Mouse (Mus musculus): ENCODE results near the gene Zbtb4. TPM values are rescaled to one million over a fixed set of nuclear protein-coding genes. Genes with fewer than 3 reads are reported as not detected.

Gene Zbtb4
- polyA plus RNA-seq, 1 experiment from 2014 or later = 3.6 TPM

- peak overlapping the region; percentile 99 for H3K27ac ChIP-seq (ENCODE audit: low read length)
- peak overlapping the region; percentile 81 for H3K4me2 ChIP-seq (ENCODE audit: low read length)
- H3K36me3 ChIP-seq (ENCODE audit: control insufficient read depth, insufficient read depth) = no peaks in the 10 kb centered on the region
- H3K9ac ChIP-seq (replicated peaks; ENCODE audit: low read depth, low read length) = peak overlapping the region; percentile 65
- peaks cover 34% of the 10 kb centered on the region for H3K4me1 ChIP-seq (replicated peaks; ENCODE audit: control insufficient read depth, insufficient read depth, low read length)
- H3K27me3 ChIP-seq (replicated peaks; ENCODE audit: control insufficient read depth, insufficient read depth, low read length) = no peaks in the 10 kb centered on the region
- H3K4me3 ChIP-seq (replicated peaks; ENCODE audit: low read length) = no peak overlapping the region; the same call in 1 of the 2 replicates
- 78% methylated on average over 14 of the region's 14 CpGs for WGBS
- ATAC-seq = no peak
- H3K9me3 ChIP-seq (ENCODE audit: control insufficient read depth, low read length) = no peaks in the 10 kb centered on the region
Observed at GRCm38 (mm10) chr11:69760160-69760900, 5.4 kb upstream of the Zbtb4 start.

GRCm38 (mm10) chr11:69760901-69761200, 4.9 kb upstream of the Zbtb4 start:
- 89% methylated on average over 7 of the region's 7 CpGs for WGBS
- no peak for ATAC-seq
- Histone ChIP-seq H3K4me1 (replicated peaks; ENCODE audit: control insufficient read depth, insufficient read depth, low read length) (peaks cover 32% of the 10 kb centered on the region), H3K4me3 (replicated peaks; ENCODE audit: low read length) (no peak overlapping the region), H3K9me3 (ENCODE audit: control insufficient read depth, low read length) (no peaks in the 10 kb centered on the region), H3K4me2 (ENCODE audit: low read length) (no peak overlapping the region), H3K27ac (ENCODE audit: low read length) (no peak overlapping the region; the same call in 1 of the 2 replicates), H3K36me3 (ENCODE audit: control insufficient read depth, insufficient read depth) (no peaks in the 10 kb centered on the region), H3K27me3 (replicated peaks; ENCODE audit: control insufficient read depth, insufficient read depth, low read length) (no peaks in the 10 kb centered on the region), H3K9ac (replicated peaks; ENCODE audit: low read depth, low read length) (no peak overlapping the region)

GRCm38 (mm10) chr11:69761868-69762267, 3.8 kb upstream of the Zbtb4 start, which contains the start of gene Slc35g3:
Gene Slc35g3 (minus strand): TSS chr11:69761968.
- no peak for ATAC-seq
- 79% methylated on average over 1 of the region's 1 CpGs for WGBS
- Histone ChIP-seq H3K4me3 (replicated peaks; ENCODE audit: low read length) (no peak within 1 kb of the TSS), H3K27me3 (replicated peaks; ENCODE audit: control insufficient read depth, insufficient read depth, low read length) (no peaks in the 10 kb centered on the region), H3K4me1 (replicated peaks; ENCODE audit: control insufficient read depth, insufficient read depth, low read length) (peaks cover 32% of the 10 kb centered on the region), H3K9ac (replicated peaks; ENCODE audit: low read depth, low read length) (no peak within 1 kb of the TSS), H3K9me3 (ENCODE audit: control insufficient read depth, low read length) (no peaks in the 10 kb centered on the region), H3K36me3 (ENCODE audit: control insufficient read depth, insufficient read depth) (no peaks in the 10 kb centered on the region), H3K27ac (ENCODE audit: low read length) (no peak within 1 kb of the TSS), H3K4me2 (ENCODE audit: low read length) (no peak within 1 kb of the TSS)

GRCm38 (mm10) chr11:69763551-69763950, 2.2 kb upstream of the Zbtb4 start:
- no peak for ATAC-seq
- Histone ChIP-seq H3K27me3 (replicated peaks; ENCODE audit: control insufficient read depth, insufficient read depth, low read length) (no peaks in the 10 kb centered on the region), H3K4me3 (replicated peaks; ENCODE audit: low read length) (no peak overlapping the region), H3K4me2 (ENCODE audit: low read length) (no peak overlapping the region), H3K9ac (replicated peaks; ENCODE audit: low read depth, low read length) (no peak overlapping the region), H3K27ac (ENCODE audit: low read length) (no peak overlapping the region), H3K4me1 (replicated peaks; ENCODE audit: control insufficient read depth, insufficient read depth, low read length) (peaks cover 36% of the 10 kb centered on the region), H3K9me3 (ENCODE audit: control insufficient read depth, low read length) (no peaks in the 10 kb centered on the region), H3K36me3 (ENCODE audit: control insufficient read depth, insufficient read depth) (no peaks in the 10 kb centered on the region)
- 68% methylated on average over 7 of the region's 7 CpGs for WGBS

GRCm38 (mm10) chr11:69766126-69766609, 456 bp downstream of the Zbtb4 start:
- H3K9ac ChIP-seq (replicated peaks; ENCODE audit: low read depth, low read length) = peak overlapping the region; percentile 95
- peak; percentile 82 for ATAC-seq
- under 1% methylated on average over 34 of the region's 37 CpGs for WGBS

DNA sequence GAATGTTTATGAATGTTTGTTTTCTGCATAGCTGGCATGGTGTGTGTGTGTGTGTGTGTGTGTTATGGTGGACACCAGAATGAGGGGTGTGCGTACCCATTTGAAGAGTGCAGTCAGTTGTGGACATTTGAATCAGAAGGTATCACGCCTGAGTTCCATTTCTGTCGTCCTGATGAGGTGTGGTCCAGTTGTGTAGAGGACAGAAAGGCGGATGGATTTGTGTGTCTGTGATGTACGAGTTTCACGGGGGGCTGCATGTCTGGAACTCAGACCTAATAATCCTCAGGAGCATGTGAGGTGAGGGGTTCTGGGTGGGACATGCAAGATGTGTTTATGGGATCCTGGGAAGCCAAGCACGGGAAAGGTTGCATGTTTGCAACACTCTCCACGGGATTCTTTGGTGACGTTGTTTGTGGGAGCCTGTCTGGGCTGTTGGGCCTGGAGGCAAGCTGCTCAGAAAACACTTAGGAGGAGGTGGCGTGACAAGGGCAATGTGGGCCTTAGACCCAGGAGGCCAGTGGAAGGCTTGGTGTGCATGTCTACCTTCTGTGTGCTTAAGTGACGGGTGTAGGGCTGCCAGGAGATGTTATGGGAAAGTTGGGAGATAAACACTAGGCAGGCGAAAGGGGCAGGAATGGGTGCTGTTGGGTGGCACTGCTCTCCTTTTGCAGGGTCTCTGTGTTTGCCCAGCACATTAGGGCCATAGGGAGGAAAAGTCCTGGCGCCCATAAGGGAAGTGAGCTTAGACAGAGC, 1.3 kb downstream of the Zbtb4 start:
- ATAC-seq = no peak
- peaks cover 23% of the 10 kb centered on the region for H3K4me1 ChIP-seq (replicated peaks; ENCODE audit: control insufficient read depth, insufficient read depth, low read length)
- no peaks in the 10 kb centered on the region for H3K9me3 ChIP-seq (ENCODE audit: control insufficient read depth, low read length)
- H3K9ac ChIP-seq (replicated peaks; ENCODE audit: low read depth, low read length) = peak overlapping the region; percentile 0; the same call in 1 of the 2 replicates
- no peaks in the 10 kb centered on the region for H3K36me3 ChIP-seq (ENCODE audit: control insufficient read depth, insufficient read depth)
- 69% methylated on average over 13 of the region's 13 CpGs for WGBS
- H3K27me3 ChIP-seq (replicated peaks; ENCODE audit: control insufficient read depth, insufficient read depth, low read length) = no peaks in the 10 kb centered on the region
- peak overlapping the region; percentile 87 for H3K4me3 ChIP-seq (replicated peaks; ENCODE audit: low read length)
- no peak overlapping the region for H3K27ac ChIP-seq (ENCODE audit: low read length)
- H3K4me2 ChIP-seq (ENCODE audit: low read length) = peak overlapping the region; percentile 70

More at GRCm38 (mm10) chr11:69766126-69766609, 456 bp downstream of the Zbtb4 start:
- H3K4me2 ChIP-seq (ENCODE audit: low read length) = peak overlapping the region; percentile 70
- no peaks in the 10 kb centered on the region for H3K9me3 ChIP-seq (ENCODE audit: control insufficient read depth, low read length)
- no peaks in the 10 kb centered on the region for H3K27me3 ChIP-seq (replicated peaks; ENCODE audit: control insufficient read depth, insufficient read depth, low read length)
- H3K4me3 ChIP-seq (replicated peaks; ENCODE audit: low read length) = peak overlapping the region; percentile 87
- H3K27ac ChIP-seq (ENCODE audit: low read length) = peak overlapping the region; percentile 70
- peaks cover 23% of the 10 kb centered on the region for H3K4me1 ChIP-seq (replicated peaks; ENCODE audit: control insufficient read depth, insufficient read depth, low read length)
- no peaks in the 10 kb centered on the region for H3K36me3 ChIP-seq (ENCODE audit: control insufficient read depth, insufficient read depth)

DNA sequence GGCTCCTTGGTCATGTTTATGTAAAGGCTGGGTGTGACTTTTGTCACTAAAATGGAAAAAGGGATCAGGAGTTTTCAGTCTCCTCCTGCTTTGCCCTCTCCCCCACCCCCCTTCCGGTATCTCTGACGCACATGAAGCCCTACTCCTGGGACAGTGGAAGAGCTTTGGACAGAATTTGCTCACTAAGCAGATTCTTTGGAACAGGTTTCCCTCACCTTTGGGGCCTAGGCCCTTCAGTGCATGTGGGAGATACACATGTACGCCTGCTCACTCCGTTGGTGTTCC, 1.9 kb downstream of the Zbtb4 start:
- 76% methylated on average over 4 of the region's 4 CpGs for WGBS
- H3K9ac ChIP-seq (replicated peaks; ENCODE audit: low read depth, low read length) = no peak overlapping the region; the same call in 1 of the 2 replicates
- no peak overlapping the region for H3K4me3 ChIP-seq (replicated peaks; ENCODE audit: low read length)
- H3K27me3 ChIP-seq (replicated peaks; ENCODE audit: control insufficient read depth, insufficient read depth, low read length) = no peaks in the 10 kb centered on the region
- ATAC-seq = no peak
- H3K27ac ChIP-seq (ENCODE audit: low read length) = no peak overlapping the region
- no peaks in the 10 kb centered on the region for H3K9me3 ChIP-seq (ENCODE audit: control insufficient read depth, low read length)
- peaks cover 23% of the 10 kb centered on the region for H3K4me1 ChIP-seq (replicated peaks; ENCODE audit: control insufficient read depth, insufficient read depth, low read length)
- no peaks in the 10 kb centered on the region for H3K36me3 ChIP-seq (ENCODE audit: control insufficient read depth, insufficient read depth)
- H3K4me2 ChIP-seq (ENCODE audit: low read length) = no peak overlapping the region

DNA sequence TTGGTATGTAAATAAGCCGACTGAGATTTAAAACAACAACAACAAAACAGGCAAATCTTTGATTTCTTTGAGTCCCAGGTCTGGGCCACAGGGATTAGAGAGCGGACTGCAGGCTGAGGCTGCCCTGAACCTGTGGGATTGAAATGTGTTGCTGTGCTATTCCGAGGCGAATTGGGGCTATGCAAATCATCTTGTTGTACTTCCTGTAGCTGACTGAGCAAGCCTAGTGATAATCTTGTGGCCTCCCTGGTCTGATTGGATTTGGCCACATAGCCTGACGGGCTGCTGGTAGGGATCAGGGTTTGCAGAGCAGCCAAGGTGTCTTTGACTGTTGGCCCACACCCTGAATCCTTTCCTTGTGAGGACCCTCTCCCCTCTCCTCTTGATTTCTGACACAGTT, 9.2 kb downstream of the Zbtb4 start:
- Histone ChIP-seq H3K27ac (ENCODE audit: low read length) (no peak overlapping the region), H3K4me3 (replicated peaks; ENCODE audit: low read length) (no peak overlapping the region), H3K36me3 (ENCODE audit: control insufficient read depth, insufficient read depth) (peaks cover 4% of the 10 kb centered on the region), H3K9ac (replicated peaks; ENCODE audit: low read depth, low read length) (no peak overlapping the region), H3K4me2 (ENCODE audit: low read length) (no peak overlapping the region), H3K9me3 (ENCODE audit: control insufficient read depth, low read length) (no peaks in the 10 kb centered on the region), H3K27me3 (replicated peaks; ENCODE audit: control insufficient read depth, insufficient read depth, low read length) (no peaks in the 10 kb centered on the region), H3K4me1 (replicated peaks; ENCODE audit: control insufficient read depth, insufficient read depth, low read length) (no peaks in the 10 kb centered on the region)
- WGBS = 60% methylated on average over 5 of the region's 5 CpGs
- no peak for ATAC-seq

DNA sequence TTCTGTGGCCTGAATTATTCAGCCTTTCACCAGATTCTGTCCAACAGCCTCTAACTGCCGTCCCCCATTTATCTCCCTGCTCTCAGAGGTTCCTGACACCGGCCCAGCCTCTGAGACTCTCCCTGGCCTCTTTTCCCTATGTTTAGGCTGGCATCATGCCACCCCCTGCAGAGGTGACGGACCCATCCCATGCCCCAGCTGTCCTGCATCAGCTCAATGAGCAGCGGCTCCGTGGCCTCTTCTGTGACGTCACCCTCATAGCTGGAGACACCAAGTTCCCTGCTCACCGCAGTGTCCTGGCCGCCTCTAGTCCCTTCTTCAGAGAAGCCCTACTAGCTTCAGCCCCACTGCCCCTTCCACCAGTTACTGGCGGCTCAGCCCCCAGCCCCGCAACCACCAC, 10.0 kb downstream of the Zbtb4 start:
- no peaks in the 10 kb centered on the region for H3K4me1 ChIP-seq (replicated peaks; ENCODE audit: control insufficient read depth, insufficient read depth, low read length)
- H3K9me3 ChIP-seq (ENCODE audit: control insufficient read depth, low read length) = no peaks in the 10 kb centered on the region
- no peak overlapping the region for H3K4me3 ChIP-seq (replicated peaks; ENCODE audit: low read length)
- WGBS = 79% methylated on average over 10 of the region's 10 CpGs
- H3K36me3 ChIP-seq (ENCODE audit: control insufficient read depth, insufficient read depth) = peaks cover 4% of the 10 kb centered on the region
- no peak for ATAC-seq
- H3K27ac ChIP-seq (ENCODE audit: low read length) = no peak overlapping the region
- H3K27me3 ChIP-seq (replicated peaks; ENCODE audit: control insufficient read depth, insufficient read depth, low read length) = no peaks in the 10 kb centered on the region
- no peak overlapping the region for H3K9ac ChIP-seq (replicated peaks; ENCODE audit: low read depth, low read length)
- H3K4me2 ChIP-seq (ENCODE audit: low read length) = no peak overlapping the region

All from forebrain, embryonic 16.5 days (tissue).